Mouse (Mus musculus) bone marrow macrophage, adult 2 months (primary cell): ENCODE results near the gene Lysmd1. TPM values are rescaled to one million over a fixed set of nuclear protein-coding genes. Genes with fewer than 3 reads are reported as not detected.

Experiments
- H3K27ac ChIP-seq: 2 replicates; pipeline ENCODE4 v1.5.1; 2012; ENCODE audit warnings: low read depth, low read length; ENCODE audit not compliant: insufficient read depth
- H3K4me1 ChIP-seq: 2 replicates; pipeline ENCODE4 v1.6.1; 2012; ENCODE audit warnings: low read length; ENCODE audit not compliant: control insufficient read depth, insufficient read depth
- H3K4me3 ChIP-seq: 2 replicates; pipeline ENCODE4 v1.5.1; 2012; ENCODE audit warnings: mild to moderate bottlenecking, low read length, moderate library complexity; ENCODE audit not compliant: insufficient read depth
- CTCF ChIP-seq: IDR thresholded peaks from 2 replicates; pipeline ENCODE4 v1.5.1; 2012; ENCODE audit warnings: low read depth, mild to moderate bottlenecking, low read length, moderate library complexity
- POLR2A ChIP-seq: IDR thresholded peaks from 2 replicates; pipeline ENCODE4 v1.6.1; 2012; ENCODE audit warnings: mild to moderate bottlenecking, low read depth, low read length, borderline replicate concordance
- polyA plus RNA-seq: library from polyadenylated mRNA; stranded (reverse); fragments of >200 nt; gene quantifications from 2 replicates; pipeline ENCODE4 v1.2.4, GENCODE M21; 2012; ENCODE audit not compliant: missing spikeins, insufficient read depth, insufficient read length

Lysmd1 gene
- polyA plus RNA-seq, 1 experiment, result 5.6 TPM

DNA sequence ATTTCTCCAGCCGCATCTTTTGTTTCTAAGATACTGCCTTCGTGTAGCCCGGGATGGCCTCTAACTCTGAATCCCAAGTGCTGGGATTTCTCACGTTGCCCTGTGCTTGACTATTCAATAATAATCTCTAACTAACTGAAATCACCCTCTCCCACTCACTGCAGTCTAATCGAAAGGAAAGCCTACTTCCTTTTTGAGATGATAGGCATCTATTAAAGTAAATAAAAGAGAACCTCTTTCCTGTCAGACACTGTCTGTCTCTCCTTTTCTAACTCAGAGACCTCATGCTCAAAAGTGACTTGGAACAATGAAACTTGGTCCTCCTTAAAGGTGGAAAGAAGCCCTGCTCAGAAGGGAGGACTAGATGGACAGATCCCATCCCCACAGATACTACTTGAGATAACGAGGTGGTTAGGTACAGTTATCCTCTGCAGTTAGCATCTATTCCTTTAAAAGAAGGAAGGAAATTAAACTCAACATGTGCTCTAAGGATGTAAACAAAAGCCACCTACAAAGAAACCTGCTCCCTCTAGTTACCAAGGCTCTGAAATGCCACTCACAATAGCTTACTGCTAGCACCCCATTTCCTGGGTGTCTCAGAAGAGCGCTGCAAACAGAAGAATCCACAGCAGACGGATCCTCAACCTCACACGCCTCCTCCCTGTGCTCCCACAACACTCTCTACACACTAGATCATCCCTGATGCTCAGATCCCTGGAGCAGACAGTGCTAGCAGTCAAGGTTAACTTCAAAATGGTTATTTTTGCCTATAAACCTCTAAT lies 51.1 kb downstream of the Lysmd1 start:
- TF ChIP-seq POLR2A (no peak), CTCF (no peak)
- Histone ChIP-seq H3K4me1 (no peaks in the 10 kb centered on the region), H3K4me3 (no peak overlapping the region), H3K27ac (no peak overlapping the region)

DNA sequence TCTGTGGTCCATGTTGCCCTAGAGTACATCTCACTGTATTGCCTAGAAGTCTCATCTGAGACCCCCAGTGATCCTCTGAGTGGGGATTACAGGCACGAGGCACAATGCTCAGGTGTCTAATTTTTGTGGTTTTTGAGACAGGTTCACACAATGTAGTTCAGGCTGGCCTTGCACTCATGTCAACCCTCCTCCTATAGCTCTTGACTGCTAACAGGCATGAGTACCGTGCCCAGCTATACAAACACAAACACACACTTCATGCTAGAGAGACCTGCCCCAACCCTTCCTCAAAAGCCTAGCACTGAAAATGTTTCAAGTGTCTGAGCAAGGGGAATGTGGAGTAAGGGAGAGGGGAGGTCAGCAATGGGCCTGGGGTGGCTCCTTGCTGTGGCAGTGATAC lies 52.2 kb downstream of the Lysmd1 start:
- no peak for TF ChIP-seq CTCF
- no peak for TF ChIP-seq POLR2A
- Histone ChIP-seq H3K4me3 (no peak overlapping the region), H3K27ac (no peak overlapping the region), H3K4me1 (no peaks in the 10 kb centered on the region)

DNA sequence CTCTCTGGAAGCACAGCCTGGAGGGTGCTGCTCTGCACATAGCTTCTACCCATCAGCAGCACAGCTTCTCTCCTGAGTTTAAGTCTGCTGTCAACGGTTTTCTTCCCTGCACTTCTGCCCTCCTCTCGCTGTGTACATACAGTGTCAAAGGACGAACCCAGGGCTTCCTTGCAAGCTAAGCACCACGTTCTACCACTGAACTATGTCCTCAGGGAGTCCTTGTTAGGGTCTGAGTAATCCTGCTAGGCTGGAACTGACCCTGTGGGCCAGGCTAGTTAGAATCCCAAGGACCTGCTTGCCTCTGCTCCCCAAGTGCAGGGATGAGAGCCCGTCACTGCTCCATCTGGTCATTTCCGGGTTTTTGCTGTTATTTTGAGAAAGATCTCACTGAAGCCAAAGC lies 53.0 kb downstream of the Lysmd1 start:
- no peak for TF ChIP-seq POLR2A
- Histone ChIP-seq H3K27ac (no peak overlapping the region), H3K4me3 (no peak overlapping the region), H3K4me1 (no peaks in the 10 kb centered on the region)

Other genes with a start within 250 kb of the Lysmd1 start
- 281 and 392 TPM in 2 replicates for gene Psmb4, start 247.1 kb upstream of the Lysmd1 start, polyA plus RNA-seq
- 32.8 and 35.0 TPM in 2 replicates for gene Selenbp1, start 201.0 kb upstream of the Lysmd1 start, polyA plus RNA-seq
- gene Rfx5, start 180.0 kb upstream of the Lysmd1 start, polyA plus RNA-seq, result 18.7 and 23.1 TPM in 2 replicates
- 23.7 and 28.6 TPM in 2 replicates for gene Pi4kb, start 159.4 kb upstream of the Lysmd1 start, polyA plus RNA-seq
- gene Zfp687, start 118.6 kb upstream of the Lysmd1 start, polyA plus RNA-seq, result 10.5 and 12.7 TPM in 2 replicates
- 136 and 148 TPM in 2 replicates for gene Psmd4, start 91.5 kb upstream of the Lysmd1 start, polyA plus RNA-seq
- gene Pip5k1a, start 27.2 kb upstream of the Lysmd1 start, polyA plus RNA-seq, result 23.4 and 27.8 TPM in 2 replicates
- 54.8 and 57.4 TPM in 2 replicates for gene Vps72, start 23.1 kb upstream of the Lysmd1 start, polyA plus RNA-seq
- 0.60 TPM in 1 of 2 replicates, not detected in the other for gene Tmod4, start 9.6 kb upstream of the Lysmd1 start, polyA plus RNA-seq
- gene Scnm1, start 77 bp upstream of the Lysmd1 start, polyA plus RNA-seq, result 88.6 and 112 TPM in 2 replicates
- gene Tnfaip8l2, start 8.3 kb downstream of the Lysmd1 start, polyA plus RNA-seq, result 235 and 240 TPM in 2 replicates
- gene Sema6c, start 26.4 kb downstream of the Lysmd1 start, polyA plus RNA-seq, result 1.2 and 1.5 TPM in 2 replicates
- gene Gabpb2, start 83.8 kb downstream of the Lysmd1 start, polyA plus RNA-seq, result 36.4 and 38.8 TPM in 2 replicates
- 128 and 133 TPM in 2 replicates for gene Cdc42se1, start 94.6 kb downstream of the Lysmd1 start, polyA plus RNA-seq
- 19.7 and 23.3 TPM in 2 replicates for gene Mllt11, start 98.1 kb downstream of the Lysmd1 start, polyA plus RNA-seq
- gene Gm128, start 107.5 kb downstream of the Lysmd1 start, polyA plus RNA-seq, result not detected in 2 replicates
- not detected in 2 replicates for gene Bnipl, start 117.1 kb downstream of the Lysmd1 start, polyA plus RNA-seq
- gene Mindy1, start 147.3 kb downstream of the Lysmd1 start, polyA plus RNA-seq, result 50.7 and 70.7 TPM in 2 replicates
- gene Prune1, start 148.0 kb downstream of the Lysmd1 start, polyA plus RNA-seq, result 15.6 and 16.6 TPM in 2 replicates
- gene Anxa9, start 173.1 kb downstream of the Lysmd1 start, polyA plus RNA-seq, result 11.1 and 15.4 TPM in 2 replicates
- gene Cers2, start 180.7 kb downstream of the Lysmd1 start, polyA plus RNA-seq, result 173 and 186 TPM in 2 replicates
- gene Setdb1, start 223.1 kb downstream of the Lysmd1 start, polyA plus RNA-seq, result 34.2 and 37.2 TPM in 2 replicates